Mouse (Mus musculus) kidney, adult 8-10 months (tissue): ENCODE data around the gene Mef2c.

Source experiments
- DNase-seq, 2 experiments: peaks; one replicate each; pipeline ENCODE4 v3.0.0; 2022

Gene Mef2c

GRCm38 (mm10) chr13:83713661-83714291, 209.9 kb downstream of the Mef2c start:
- no peak for DNase-seq

GRCm38 (mm10) chr13:83714466-83715307, 210.9 kb downstream of the Mef2c start:
- DNase-seq, result peak; percentile 68 to 85

DNA sequence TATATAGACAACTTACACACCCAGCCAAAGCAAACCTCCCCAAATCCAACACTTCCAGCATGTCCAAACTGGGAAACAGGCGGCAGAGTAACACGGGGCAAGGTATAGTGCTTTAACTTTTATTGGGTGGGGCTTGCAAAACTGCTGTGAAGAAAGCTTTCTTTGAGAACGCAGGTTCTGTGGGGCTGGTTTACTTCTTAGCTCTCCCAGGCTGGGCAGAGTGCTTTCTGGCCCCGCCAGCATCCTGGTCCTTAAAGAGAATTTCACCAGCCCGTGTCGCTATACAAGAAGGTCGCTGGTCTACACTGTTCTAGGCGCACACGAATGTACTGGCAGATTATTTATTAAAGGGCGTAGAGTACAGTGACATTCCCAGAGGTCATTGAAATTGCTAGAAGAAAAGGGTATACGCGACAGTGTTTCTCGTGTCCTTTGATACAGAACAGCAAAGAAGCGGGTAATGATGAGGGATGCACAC, 211.5 kb downstream of the Mef2c start:
- no peak for DNase-seq

DNA sequence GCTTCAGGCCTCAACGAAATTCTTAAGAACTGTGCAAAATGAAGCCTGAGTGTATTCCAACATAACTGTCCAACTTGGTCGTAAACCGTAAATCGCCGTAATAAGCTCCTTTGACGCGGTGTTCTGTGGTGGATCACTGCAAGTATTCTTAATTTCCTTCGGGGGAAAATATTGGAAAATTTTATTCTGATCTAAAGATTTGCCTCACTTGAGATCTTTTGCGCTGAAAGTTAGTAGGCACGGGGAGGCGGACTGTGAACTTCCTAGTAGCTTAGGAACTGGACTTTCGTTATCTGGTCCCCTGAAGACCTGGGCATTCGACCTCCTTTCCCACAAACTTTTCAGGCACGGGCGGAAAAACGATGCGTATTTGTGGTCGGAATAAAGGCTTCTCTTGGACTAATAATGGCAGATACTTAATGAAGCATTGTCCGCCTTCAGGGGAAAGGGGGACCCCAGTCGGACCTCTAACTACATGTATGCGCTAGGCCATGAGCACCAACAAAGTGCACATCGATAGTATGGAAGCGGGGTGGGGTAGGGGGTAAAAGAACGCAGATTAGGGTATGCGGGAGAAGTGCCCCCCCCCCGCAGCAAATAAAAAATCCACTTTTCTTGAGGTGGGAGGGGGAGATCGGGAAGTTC, 212.3 kb downstream of the Mef2c start:
- DNase-seq, result no peak
